Mouse (Mus musculus) cortical plate, adult 2 months (tissue): ENCODE results near the gene Cenpn.

ENCODE experiments used
- CTCF ChIP-seq: fragments of 200-500 bp; IDR thresholded peaks from 2 replicates; pipeline ENCODE4 v1.5.1; 2011; ENCODE audit warnings: mild to moderate bottlenecking, control low read depth, low read length; ENCODE audit not compliant: insufficient read depth; ENCODE audit errors: extremely low read depth
- POLR2A ChIP-seq: fragments of 200-500 bp; IDR thresholded peaks from 2 replicates; pipeline ENCODE4 v1.6.1; 2011; ENCODE audit warnings: mild to moderate bottlenecking, low read length, control low read depth; ENCODE audit not compliant: insufficient read depth; ENCODE audit errors: extremely low read depth

GRCm38 (mm10) chr8:116891446-116891845 lies 30.1 kb upstream of the Cenpn start:
- no peak for TF ChIP-seq CTCF
- TF ChIP-seq POLR2A = no peak
